Mouse (Mus musculus) neural tube, embryonic 14.5 days (tissue): ENCODE data around the gene Rassf6. TPM values are rescaled to one million over a fixed set of nuclear protein-coding genes. Genes with fewer than 3 reads are reported as not detected.
A peak's percentile ranks its signal among the peaks of the same experiment; 100 is the strongest.

Experiments
- ATAC-seq: fragments of 200-750 bp; cut with Nextera tagmentation; 2 replicates; pipeline ENCODE4 v1.8.0; 2017; ENCODE audit warnings: low read depth, mild to moderate bottlenecking, moderate TSS enrichment, moderate library complexity
- H3K27ac ChIP-seq: fragments of 300-500 bp; sonication (generic); 2 replicates; pipeline ENCODE4 v1.5.1; 2014; ENCODE audit warnings: low read depth, mild to moderate bottlenecking, control low read depth, low read length, moderate library complexity, mixed read lengths
- H3K27me3 ChIP-seq: fragments of 300-500 bp; sonication (generic); 2 replicates; pipeline ENCODE4 v1.6.1; 2014; ENCODE audit warnings: low read length; ENCODE audit not compliant: control insufficient read depth, insufficient read depth
- H3K36me3 ChIP-seq: fragments of 300-500 bp; sonication (generic); 2 replicates; pipeline ENCODE4 v1.6.1; 2014; ENCODE audit warnings: low read length, mixed read lengths; ENCODE audit not compliant: control insufficient read depth, insufficient read depth
- H3K4me1 ChIP-seq: fragments of 300-500 bp; sonication (generic); 2 replicates; pipeline ENCODE4 v1.6.1; 2014; ENCODE audit warnings: low read length; ENCODE audit not compliant: control insufficient read depth, insufficient read depth
- H3K4me2 ChIP-seq: fragments of 300-500 bp; sonication (generic); 2 replicates; pipeline ENCODE4 v1.6.1; 2014; ENCODE audit warnings: mild to moderate bottlenecking, low read depth, low read length, control low read depth
- H3K4me3 ChIP-seq: fragments of 300-500 bp; sonication (generic); 2 replicates; pipeline ENCODE4 v1.5.1; 2014; ENCODE audit warnings: low read depth, low read length, control low read depth, mixed read lengths
- H3K9ac ChIP-seq: fragments of 300-500 bp; sonication (generic); replicated peaks from 2 replicates; pipeline ENCODE4 v1.6.1; 2014; ENCODE audit warnings: low read depth, mild to moderate bottlenecking, control low read depth, low read length, mixed read lengths
- H3K9me3 ChIP-seq: fragments of 300-500 bp; sonication (generic); 2 replicates; pipeline ENCODE4 v1.6.1; 2016; ENCODE audit warnings: low read length; ENCODE audit not compliant: control insufficient read depth
- WGBS: fragments of 180-500 bp; shearing (Covaris S2); extraction: QIAGEN DNeasy Blood & Tissue Kit; methylation state at CpG from one replicate; pipeline ENCODE4 v1.1.7; 2014; 5-methylcytosine and 5-hydroxymethylcytosine counted together
- polyA plus RNA-seq: library from polyadenylated mRNA; unstranded; fragments of >200 nt; fragmentation: Nextera tagmentation; extraction: Ambion mirVana; gene quantifications from 2 replicates; pipeline ENCODE4 v1.2.1, GENCODE M21; 2014

The Rassf6 gene
- polyA plus RNA-seq, 1 experiment from 2014 or later: 3.0 TPM

- WGBS: 89% methylated on average over 10 of the region's 10 CpGs
Observed at GRCm38 (mm10) chr5:90590676-90591075, 49.8 kb downstream of the Rassf6 start.

GRCm38 (mm10) chr5:90588708-90589595, 51.5 kb downstream of the Rassf6 start:
- Histone ChIP-seq H3K4me2 (peak overlapping the region; percentile 58), H3K9ac (no peak overlapping the region; the same call in 1 of the 2 replicates), H3K9me3 (no peaks in the 10 kb centered on the region), H3K4me1 (no peaks in the 10 kb centered on the region), H3K4me3 (peak overlapping the region; percentile 36), H3K27ac (no peak overlapping the region), H3K27me3 (no peaks in the 10 kb centered on the region), H3K36me3 (no peaks in the 10 kb centered on the region)
- peak; percentile 81 for ATAC-seq
- WGBS: 26% methylated on average over 25 of the region's 25 CpGs

More at GRCm38 (mm10) chr5:90590676-90591075, 49.8 kb downstream of the Rassf6 start:
- Histone ChIP-seq H3K9ac (no peak overlapping the region), H3K27me3 (no peaks in the 10 kb centered on the region), H3K27ac (no peak overlapping the region), H3K4me2 (no peak overlapping the region), H3K4me1 (no peaks in the 10 kb centered on the region), H3K36me3 (no peaks in the 10 kb centered on the region), H3K4me3 (no peak overlapping the region), H3K9me3 (no peaks in the 10 kb centered on the region)
- no peak for ATAC-seq

- no peaks in the 10 kb centered on the region for H3K36me3 ChIP-seq
- no peak overlapping the region for H3K4me3 ChIP-seq
- no peaks in the 10 kb centered on the region for H3K9me3 ChIP-seq
- no peak overlapping the region for H3K4me2 ChIP-seq
- no peak for ATAC-seq
- H3K27ac ChIP-seq: no peak overlapping the region
- 93% methylated on average over 5 of the region's 5 CpGs for WGBS
- no peaks in the 10 kb centered on the region for H3K4me1 ChIP-seq
- H3K27me3 ChIP-seq: no peaks in the 10 kb centered on the region
- H3K9ac ChIP-seq: no peak overlapping the region
Observed at GRCm38 (mm10) chr5:90588104-90588503, 52.4 kb downstream of the Rassf6 start.

GRCm38 (mm10) chr5:90586511-90586910, 53.9 kb downstream of the Rassf6 start:
- no peak overlapping the region for H3K9ac ChIP-seq
- no peaks in the 10 kb centered on the region for H3K36me3 ChIP-seq
- H3K4me2 ChIP-seq: no peak overlapping the region
- no peak overlapping the region for H3K4me3 ChIP-seq
- no peaks in the 10 kb centered on the region for H3K27me3 ChIP-seq
- 77% methylated on average over 5 of the region's 5 CpGs for WGBS
- no peak for ATAC-seq
- no peaks in the 10 kb centered on the region for H3K4me1 ChIP-seq
- no peaks in the 10 kb centered on the region for H3K9me3 ChIP-seq
- H3K27ac ChIP-seq: no peak overlapping the region

GRCm38 (mm10) chr5:90584799-90585198, 55.7 kb downstream of the Rassf6 start:
- Histone ChIP-seq H3K27me3 (no peaks in the 10 kb centered on the region), H3K4me2 (no peak overlapping the region), H3K27ac (no peak overlapping the region), H3K36me3 (no peaks in the 10 kb centered on the region), H3K9ac (no peak overlapping the region), H3K9me3 (no peaks in the 10 kb centered on the region), H3K4me3 (no peak overlapping the region), H3K4me1 (no peaks in the 10 kb centered on the region)
- WGBS: 83% methylated on average over 7 of the region's 7 CpGs
- ATAC-seq: no peak

- Histone ChIP-seq H3K27ac (no peak overlapping the region), H3K27me3 (no peaks in the 10 kb centered on the region), H3K4me1 (no peaks in the 10 kb centered on the region), H3K36me3 (no peaks in the 10 kb centered on the region), H3K9ac (no peak overlapping the region), H3K4me2 (no peak overlapping the region), H3K4me3 (no peak overlapping the region), H3K9me3 (no peaks in the 10 kb centered on the region)
- WGBS: 94% methylated on average over 6 of the region's 6 CpGs
- ATAC-seq: no peak
Observed at GRCm38 (mm10) chr5:90582179-90582578, 58.3 kb downstream of the Rassf6 start.

GRCm38 (mm10) chr5:90579556-90579955, 60.9 kb downstream of the Rassf6 start:
- whole genome bisulfite sequencing: 94% methylated on average over 9 of the region's 9 CpGs
- Histone ChIP-seq H3K4me2 (no peak overlapping the region), H3K4me1 (no peaks in the 10 kb centered on the region), H3K9ac (no peak overlapping the region), H3K9me3 (no peaks in the 10 kb centered on the region), H3K4me3 (no peak overlapping the region), H3K27ac (no peak overlapping the region), H3K36me3 (no peaks in the 10 kb centered on the region), H3K27me3 (no peaks in the 10 kb centered on the region)
- ATAC-seq: no peak

GRCm38 (mm10) chr5:90577751-90578150, 62.7 kb downstream of the Rassf6 start:
- Histone ChIP-seq H3K27me3 (no peaks in the 10 kb centered on the region), H3K4me2 (no peak overlapping the region), H3K36me3 (no peaks in the 10 kb centered on the region), H3K9me3 (no peaks in the 10 kb centered on the region), H3K4me3 (no peak overlapping the region), H3K27ac (no peak overlapping the region), H3K4me1 (no peaks in the 10 kb centered on the region), H3K9ac (no peak overlapping the region)
- ATAC-seq: no peak
- WGBS: 88% methylated on average over 9 of the region's 9 CpGs

- H3K9ac ChIP-seq: no peak overlapping the region
- H3K4me1 ChIP-seq: no peaks in the 10 kb centered on the region
- H3K27ac ChIP-seq: no peak overlapping the region
- no peaks in the 10 kb centered on the region for H3K36me3 ChIP-seq
- H3K4me2 ChIP-seq: no peak overlapping the region
- no peaks in the 10 kb centered on the region for H3K27me3 ChIP-seq
- no peak for ATAC-seq
- H3K4me3 ChIP-seq: no peak overlapping the region
- H3K9me3 ChIP-seq: no peaks in the 10 kb centered on the region
- 21% methylated on average over 3 of the region's 3 CpGs for WGBS
Observed at GRCm38 (mm10) chr5:90571216-90571615, 69.2 kb downstream of the Rassf6 start.
